Mouse (Mus musculus) retina, postnatal 7 days (tissue): ENCODE measurements around the gene Icosl.
"Not testable (repeated sequence)": the region's sequence is repeated elsewhere in the genome, so short reads cannot be mapped to it uniquely, and the experiment has no call there.

Experiments
- DNase-seq: peaks from one replicate; pipeline ENCODE4 v3.0.0-alpha.2; 2012; ENCODE audit warnings: low read depth, low spot score

Icosl gene

GRCm38 (mm10) chr10:78114521-78115092 is 45.5 kb downstream of the Icosl start:
- no peak for DNase-seq

- DNase-seq: no peak
These were observed 46.1 kb downstream of the Icosl start for GRCm38 (mm10) chr10:78115153-78115552.

- DNase-seq: no peak
These were observed 50.3 kb downstream of the Icosl start for GRCm38 (mm10) chr10:78119422-78119821.

- not testable (repeated sequence) for DNase-seq
These were observed 55.0 kb downstream of the Icosl start for GRCm38 (mm10) chr10:78124137-78124536.

- not testable (repeated sequence) for DNase-seq
These were observed 56.0 kb downstream of the Icosl start for GRCm38 (mm10) chr10:78125061-78125460.

GRCm38 (mm10) chr10:78126311-78126710 is 57.2 kb downstream of the Icosl start:
- no peak for DNase-seq

GRCm38 (mm10) chr10:78127046-78127870 is 58.2 kb downstream of the Icosl start:
- DNase-seq: no peak

- DNase-seq: no peak
These were observed 58.8 kb downstream of the Icosl start for GRCm38 (mm10) chr10:78127931-78128330.

- no peak for DNase-seq
These were observed 59.5 kb downstream of the Icosl start for GRCm38 (mm10) chr10:78128647-78129046.

- DNase-seq: no peak
These were observed 60.3 kb downstream of the Icosl start for GRCm38 (mm10) chr10:78129423-78129822.

GRCm38 (mm10) chr10:78129998-78130397 is 60.9 kb downstream of the Icosl start:
- DNase-seq: no peak
